Mouse (Mus musculus) E14TG2a.4 (cell line): ENCODE data around the gene Tmem59.

ENCODE experiments used
- CTCF ChIP-seq: conservative IDR thresholded peaks from 2 replicates; pipeline ENCODE4 v1.5.1; 2014; ENCODE audit warnings: low read length
- NANOG ChIP-seq: IDR thresholded peaks from 2 replicates; pipeline ENCODE4 v1.6.1; 2014; ENCODE audit warnings: borderline replicate concordance, low read length, mixed read lengths
- POU5F1 ChIP-seq: IDR thresholded peaks from 2 replicates; pipeline ENCODE4 v1.6.1; 2014; ENCODE audit warnings: low read length, borderline replicate concordance

DNA sequence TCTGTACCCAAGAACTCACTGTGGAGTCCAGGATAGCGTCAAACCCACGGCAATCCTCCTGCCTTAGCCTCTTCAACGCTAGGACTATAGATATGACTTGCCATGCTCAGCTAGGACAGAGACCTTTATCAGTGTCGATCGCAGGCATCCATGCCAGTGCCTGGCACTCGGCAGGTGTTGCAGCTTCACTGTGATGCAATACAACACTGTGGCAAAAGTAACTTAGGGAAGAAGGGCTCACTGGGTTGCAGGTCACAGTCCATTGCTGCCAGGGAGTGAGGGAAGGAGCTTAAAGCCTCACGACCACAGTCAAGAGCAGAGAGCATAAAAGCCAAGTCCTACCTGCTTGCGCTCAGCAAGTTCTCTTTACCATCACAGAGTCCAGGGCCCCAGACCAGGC is 18.0 kb upstream of the Tmem59 start:
- TF ChIP-seq CTCF: no peak
- TF ChIP-seq NANOG: no peak
- no peak for TF ChIP-seq POU5F1
